Mouse (Mus musculus) liver (tissue): ENCODE measurements around the gene Tbc1d20.
A peak's percentile ranks its signal among the peaks of the same experiment; 100 is the strongest.

Experiments used
- DNase-seq: peaks from one replicate; pipeline ENCODE4 v3.0.0-alpha.2; 2020; ENCODE audit warnings: mixed read lengths

Tbc1d20 gene

GRCm38 (mm10) chr2:152327980-152328379, 34.4 kb downstream of the Tbc1d20 start:
- no peak for DNase-seq

- DNase-seq: peak; percentile 44
Observed at GRCm38 (mm10) chr2:152330858-152331423, 37.3 kb downstream of the Tbc1d20 start.

GRCm38 (mm10) chr2:152332101-152332825, 38.6 kb downstream of the Tbc1d20 start, which contains the start of gene Rbck1:
Rbck1 (minus strand) TSS chr2:152332653.
- DNase-seq: peak; percentile 97

GRCm38 (mm10) chr2:152333345-152334006, 39.8 kb downstream of the Tbc1d20 start:
- no peak for DNase-seq

GRCm38 (mm10) chr2:152335289-152335820, 41.7 kb downstream of the Tbc1d20 start:
- DNase-seq: no peak

GRCm38 (mm10) chr2:152336856-152337255, 43.2 kb downstream of the Tbc1d20 start:
- DNase-seq: no peak

- no peak for DNase-seq
Observed at GRCm38 (mm10) chr2:152337591-152338212, 44.1 kb downstream of the Tbc1d20 start.

GRCm38 (mm10) chr2:152338319-152338718, 44.7 kb downstream of the Tbc1d20 start:
- no peak for DNase-seq

- no peak for DNase-seq
Observed at GRCm38 (mm10) chr2:152339631-152340179, 46.1 kb downstream of the Tbc1d20 start.

- DNase-seq: peak; percentile 89
Observed at GRCm38 (mm10) chr2:152343329-152344213, 49.9 kb downstream of the Tbc1d20 start, which contains the start of gene Trib3. Trib3 (minus strand) TSS chr2:152344032.

- DNase-seq: no peak
Observed at GRCm38 (mm10) chr2:152344361-152344760, 50.7 kb downstream of the Tbc1d20 start.

- no peak for DNase-seq
Observed at GRCm38 (mm10) chr2:152344909-152345308, 51.3 kb downstream of the Tbc1d20 start.

- DNase-seq: no peak
Observed at GRCm38 (mm10) chr2:152345393-152345792, 51.8 kb downstream of the Tbc1d20 start.

GRCm38 (mm10) chr2:152346776-152347465, 53.3 kb downstream of the Tbc1d20 start:
- peak; percentile 60 for DNase-seq

GRCm38 (mm10) chr2:152347722-152348121, 54.1 kb downstream of the Tbc1d20 start:
- DNase-seq: no peak

GRCm38 (mm10) chr2:152349205-152349604, 55.6 kb downstream of the Tbc1d20 start:
- DNase-seq: peak; percentile 26

GRCm38 (mm10) chr2:152349842-152350540, 56.4 kb downstream of the Tbc1d20 start:
- DNase-seq: peak; percentile 46

GRCm38 (mm10) chr2:152357254-152357653, 63.6 kb downstream of the Tbc1d20 start:
- no peak for DNase-seq

- DNase-seq: peak; percentile 49
Observed at GRCm38 (mm10) chr2:152358977-152359376, 65.3 kb downstream of the Tbc1d20 start.

GRCm38 (mm10) chr2:152359616-152360015, 66.0 kb downstream of the Tbc1d20 start:
- DNase-seq: no peak
